Mouse (Mus musculus): ENCODE data around the gene Nmt2. TPM values are rescaled to one million over a fixed set of nuclear protein-coding genes. Genes with fewer than 3 reads are reported as not detected.

Gene Nmt2
- polyA plus RNA-seq (2012; rRNA removed), result 31.2 and 34.4 TPM in 2 replicates

DNA sequence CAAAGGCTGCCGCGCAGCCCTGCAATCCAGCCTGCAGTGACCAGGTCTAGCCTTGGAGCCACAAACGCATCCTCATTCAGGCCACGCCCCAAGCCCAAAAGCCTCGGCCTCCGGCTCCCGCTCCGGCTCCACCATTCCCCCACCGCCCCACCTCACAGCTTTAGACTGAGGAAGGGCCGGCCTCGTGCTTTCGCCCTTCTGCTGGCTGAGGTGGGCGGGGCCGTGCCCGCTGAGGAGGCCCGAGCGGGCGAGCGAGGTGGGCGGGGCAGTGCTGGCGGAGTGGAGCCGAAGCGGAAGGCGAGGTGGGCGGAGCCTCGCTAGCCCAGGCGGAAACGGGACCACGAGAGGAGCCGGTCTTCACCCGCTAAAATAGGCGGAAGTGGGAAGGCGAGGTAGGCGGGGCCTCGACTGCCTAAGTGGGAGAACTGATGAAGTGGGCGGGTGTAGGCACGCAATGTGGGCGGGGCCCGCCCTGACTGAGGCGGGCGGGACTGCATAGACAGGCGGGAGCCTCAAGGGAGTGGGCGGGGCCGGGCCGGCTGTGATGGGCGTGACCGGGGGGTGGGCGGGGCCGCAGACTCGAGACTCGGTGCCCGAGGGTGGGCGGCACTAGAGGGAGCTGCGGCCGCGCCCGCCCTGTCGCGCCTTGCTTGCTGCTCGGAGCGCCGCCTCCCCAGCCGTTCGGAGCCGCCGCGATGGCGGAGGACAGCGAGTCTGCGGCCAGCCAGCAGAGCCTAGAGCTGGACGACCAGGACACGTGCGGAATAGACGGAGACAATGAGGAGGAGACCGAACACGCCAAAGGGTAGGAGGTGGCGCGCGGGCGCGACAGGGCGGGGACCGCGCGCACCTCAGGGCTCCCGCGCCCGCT is at the start of gene Nmt2:
Gene Nmt2, plus strand, starts transcription at position 611 of the 871 bp plus-strand sequence.

DNA sequence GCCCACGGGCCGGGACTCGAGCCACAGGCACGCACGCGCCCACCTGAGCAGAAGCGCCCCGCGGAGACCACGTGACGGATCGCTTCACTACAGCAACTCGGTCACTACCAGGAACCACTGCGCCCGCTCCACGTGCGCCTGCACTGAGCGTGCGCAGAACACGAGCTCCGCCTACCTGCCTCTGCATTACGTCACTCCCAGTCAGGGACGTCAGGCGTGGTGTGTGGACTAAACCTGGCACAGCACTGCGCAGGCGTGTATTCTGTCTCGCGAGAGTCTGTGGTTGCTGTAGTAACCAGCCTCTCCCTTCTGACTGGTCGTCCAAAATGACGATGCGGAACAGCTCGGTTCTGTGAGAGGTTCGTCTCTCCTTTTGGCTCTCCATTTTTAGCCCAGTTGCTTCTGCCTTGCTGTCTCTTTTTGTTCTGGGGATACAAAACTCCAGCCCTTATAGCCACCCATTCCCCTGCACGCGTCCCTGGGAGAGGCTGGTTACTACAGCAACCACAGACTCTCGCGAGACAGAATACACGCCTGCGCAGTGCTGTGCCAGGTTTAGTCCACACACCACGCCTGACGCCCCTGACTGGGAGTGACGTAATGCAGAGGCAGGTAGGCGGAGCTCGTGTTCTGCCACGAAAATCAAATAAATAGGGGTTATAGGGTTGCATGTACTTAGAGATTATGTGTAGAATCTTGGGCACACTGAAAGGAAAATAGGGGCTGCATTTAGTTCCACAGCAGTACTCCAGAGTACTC is 48.7 kb downstream of the Nmt2 start, which contains the start of gene Rpp38:
Gene Rpp38, minus strand, starts transcription at position 160 of the 759 bp plus-strand sequence.

DNA sequence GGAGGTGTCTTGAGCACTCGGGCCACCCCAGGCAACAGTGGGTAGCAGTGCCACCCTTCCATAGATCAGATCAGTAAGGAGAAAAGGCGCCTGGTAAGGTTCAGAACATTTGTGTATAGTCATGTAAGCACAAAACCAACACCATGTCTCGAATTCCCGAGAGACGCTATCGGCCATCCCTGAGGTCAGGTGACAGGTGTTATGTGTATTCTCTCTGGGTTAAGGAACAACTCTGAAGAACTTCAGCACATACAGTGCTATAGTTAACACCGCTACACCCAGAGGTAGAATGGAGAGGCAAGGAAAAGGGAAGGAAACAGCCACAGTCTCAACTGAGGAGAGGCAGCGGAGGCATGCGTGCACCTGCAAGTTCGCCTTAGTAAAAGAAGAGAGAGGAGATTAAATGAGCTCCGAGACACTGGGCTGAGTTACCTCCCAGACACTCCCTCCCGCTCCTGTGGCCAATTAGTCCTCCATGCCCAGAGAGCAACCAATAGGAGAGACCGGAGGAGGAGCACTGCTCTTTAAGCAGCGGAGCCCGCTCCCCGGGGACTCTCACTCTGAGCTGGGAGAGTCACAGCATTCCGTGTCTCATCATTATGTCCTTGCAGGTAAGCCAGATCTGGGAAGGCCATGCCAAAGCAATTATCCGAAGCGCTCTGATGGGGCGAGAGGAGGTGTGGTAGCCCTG is 51.7 kb downstream of the Nmt2 start, which contains the start of gene Acbd7:
Gene Acbd7, plus strand, starts transcription at position 558 of the 691 bp plus-strand sequence.

Other genes starting within 250 kb of the Nmt2 start
- gene Fam171a1, start 170.0 kb upstream of the Nmt2 start, polyA plus RNA-seq (2012; rRNA removed), result 37.9 and 42.6 TPM in 2 replicates
- gene Rpp38, start 48.4 kb downstream of the Nmt2 start, polyA plus RNA-seq (2012; rRNA removed), result 12.8 and 14.3 TPM in 2 replicates
- gene Acbd7, start 52.0 kb downstream of the Nmt2 start, polyA plus RNA-seq (2012; rRNA removed), result 1.3 and 1.4 TPM in 2 replicates
- gene Olah, start 113.0 kb downstream of the Nmt2 start, polyA plus RNA-seq (2012; rRNA removed), result 0.05 TPM in 1 of 2 replicates, not detected in the other
- gene Meig1, start 138.4 kb downstream of the Nmt2 start, polyA plus RNA-seq (2012; rRNA removed), result 1.4 and 1.6 TPM in 2 replicates
- gene Dclre1c, start 139.9 kb downstream of the Nmt2 start, polyA plus RNA-seq (2012; rRNA removed), result 13.7 and 15.2 TPM in 2 replicates
- 9.2 and 12.3 TPM in 2 replicates for gene Suv39h2, start 190.8 kb downstream of the Nmt2 start, polyA plus RNA-seq (2012; rRNA removed)
- 6.8 and 7.7 TPM in 2 replicates for gene Gm45902, start 228.6 kb downstream of the Nmt2 start, polyA plus RNA-seq (2012; rRNA removed)
- 73.5 and 79.9 TPM in 2 replicates for gene Hspa14, start 228.6 kb downstream of the Nmt2 start, polyA plus RNA-seq (2012; rRNA removed)
- 0.32 and 0.44 TPM in 2 replicates for gene Cdnf, start 228.8 kb downstream of the Nmt2 start, polyA plus RNA-seq (2012; rRNA removed)

Data from central nervous system, embryonic 14 days (tissue).